Mouse (Mus musculus) Patski (cell line): ENCODE results near the gene Erg. TPM values are rescaled to one million over a fixed set of nuclear protein-coding genes. Genes with fewer than 3 reads are reported as not detected.

Source experiments
- ATAC-seq: fragments of 100-300 bp; one replicate; pipeline ENCODE4 v1.8.0; 2021
- CTCF ChIA-PET: fragments of 350-600 bp; sonication (Branson Sonifier 250); formaldehyde crosslinking; loops from one replicate; lab custom pipeline; 2022; ENCODE audit warnings: inconsistent platforms; lab: Charles Lee
- POLR2A ChIA-PET: fragments of 350-600 bp; sonication (Branson Sonifier 250); formaldehyde crosslinking; loops from one replicate; lab custom pipeline; 2022; ENCODE audit warnings: antibody characterized with exemption, inconsistent platforms; lab: Charles Lee
- DNase-seq: peaks from one replicate; pipeline ENCODE4 v3.0.0-alpha.2; 2011; ENCODE audit warnings: low read depth, low spot score
- H3K27me3 ChIP-seq: fragments of 371-371 bp; one replicate; pipeline ENCODE4 v1.5.1; 2021
- CTCF ChIP-seq: fragments of 100-300 bp; IDR thresholded peaks from one replicate; pipeline ENCODE4 v1.5.1; 2021
- in situ Hi-C: fragments of 300-500 bp; cut with MboI; formaldehyde crosslinking; loops from 3 replicates; pipeline ENCODE4 v1.11.1; 2018; ENCODE audit warnings: low pct_unique_long_range_greater_than_20kb, mixed read lengths
- polyA plus RNA-seq: library from polyadenylated mRNA; unstranded; gene quantifications from one replicate; pipeline ENCODE4 v1.2.3, GENCODE M21; 2021

The Erg gene
- polyA plus RNA-seq, 1 experiment from 2014 or later, result not detected

- ChIA-PET CTCF (no interaction called here), POLR2A (no interaction called here)
- in situ Hi-C loops, result no loop called here
- no peak for TF ChIP-seq CTCF
- H3K27me3 ChIP-seq, result no peaks in the 10 kb centered on the region
- ATAC-seq (no peak), DNase-seq (no peak)
Measured at GRCm38 (mm10) chr16:95446368-95446767, 140.0 kb downstream of the Erg start.

DNA sequence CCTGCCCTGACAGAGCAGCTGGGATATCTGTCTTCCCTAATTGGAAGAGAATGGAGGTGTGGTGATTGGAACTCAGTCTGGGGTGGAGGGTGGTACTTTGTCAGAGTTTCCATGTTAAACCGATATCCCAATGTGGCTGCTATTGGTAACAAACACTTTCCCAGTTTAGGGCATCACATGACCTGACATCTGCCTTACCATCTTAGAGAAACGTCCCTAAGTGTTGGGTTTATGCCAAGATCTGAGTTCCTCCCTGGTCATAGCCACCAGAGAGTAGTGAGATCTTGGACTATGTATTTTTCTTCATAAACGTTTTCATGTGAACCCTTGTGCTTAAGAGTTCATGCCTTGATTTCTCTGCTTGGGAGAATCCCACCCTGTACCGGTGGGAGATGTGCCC, 144.4 kb downstream of the Erg start:
- no peak for TF ChIP-seq CTCF
- POLR2A ChIA-PET, result interaction anchor here (0.6 to 0.8 kb wide), 2 partner anchors 35 to 60 kb away, joined by 3 to 8 read pairs; no protein-coding TSS in a partner anchor
- in situ Hi-C loops, result no loop called here
- DNase-seq (no peak), ATAC-seq (no peak)
- CTCF ChIA-PET, result interaction anchor here (1.4 kb wide), 1 partner anchor 13 kb away, joined by 3 read pairs; no protein-coding TSS in a partner anchor
- no peaks in the 10 kb centered on the region for H3K27me3 ChIP-seq

GRCm38 (mm10) chr16:95441179-95441578, 145.2 kb downstream of the Erg start:
- CTCF ChIA-PET, result interaction anchor here (1.4 kb wide), 1 partner anchor 12 kb away, joined by 3 read pairs; no protein-coding TSS in a partner anchor
- no peak for ATAC-seq
- DNase-seq, result no peak
- TF ChIP-seq CTCF, result no peak
- POLR2A ChIA-PET, result no interaction called here
- no peaks in the 10 kb centered on the region for H3K27me3 ChIP-seq
- in situ Hi-C loops, result no loop called here

DNA sequence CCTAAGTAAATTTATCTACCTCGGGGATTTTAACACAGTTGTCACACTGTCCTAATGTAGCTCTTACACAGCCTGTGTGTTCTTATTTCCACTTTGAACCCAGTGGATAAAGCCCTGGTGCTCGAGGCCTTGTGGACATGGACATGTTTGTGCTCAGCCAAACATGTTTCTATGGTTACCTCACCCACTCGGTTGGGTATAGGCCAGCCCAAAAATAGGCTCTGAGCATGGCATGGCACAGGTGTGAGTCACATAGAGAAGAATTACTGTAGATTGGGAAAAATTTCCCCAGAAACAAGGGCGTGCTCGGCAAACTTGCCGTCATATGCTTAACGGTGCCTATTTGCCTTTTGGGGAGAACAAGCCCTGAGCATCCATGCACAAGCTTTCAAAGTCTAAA, 146.1 kb downstream of the Erg start:
- DNase-seq (no peak), ATAC-seq (no peak)
- TF ChIP-seq CTCF, result no peak
- ChIA-PET CTCF (no interaction called here), POLR2A (interaction anchor here (0.6 kb wide), 1 partner anchor 611 kb away, joined by 3 read pairs; no protein-coding TSS in a partner anchor)
- in situ Hi-C loops, result no loop called here
- H3K27me3 ChIP-seq, result no peaks in the 10 kb centered on the region

- in situ Hi-C loops, result no loop called here
- ChIA-PET CTCF (interaction anchor here (1.2 kb wide), 1 partner anchor 12 kb away, joined by 3 read pairs; no protein-coding TSS in a partner anchor), POLR2A (no interaction called here)
- no peaks in the 10 kb centered on the region for H3K27me3 ChIP-seq
- no peak for DNase-seq
- no peak for TF ChIP-seq CTCF
- no peak for ATAC-seq
Measured at GRCm38 (mm10) chr16:95439794-95440193, 146.6 kb downstream of the Erg start.

DNA sequence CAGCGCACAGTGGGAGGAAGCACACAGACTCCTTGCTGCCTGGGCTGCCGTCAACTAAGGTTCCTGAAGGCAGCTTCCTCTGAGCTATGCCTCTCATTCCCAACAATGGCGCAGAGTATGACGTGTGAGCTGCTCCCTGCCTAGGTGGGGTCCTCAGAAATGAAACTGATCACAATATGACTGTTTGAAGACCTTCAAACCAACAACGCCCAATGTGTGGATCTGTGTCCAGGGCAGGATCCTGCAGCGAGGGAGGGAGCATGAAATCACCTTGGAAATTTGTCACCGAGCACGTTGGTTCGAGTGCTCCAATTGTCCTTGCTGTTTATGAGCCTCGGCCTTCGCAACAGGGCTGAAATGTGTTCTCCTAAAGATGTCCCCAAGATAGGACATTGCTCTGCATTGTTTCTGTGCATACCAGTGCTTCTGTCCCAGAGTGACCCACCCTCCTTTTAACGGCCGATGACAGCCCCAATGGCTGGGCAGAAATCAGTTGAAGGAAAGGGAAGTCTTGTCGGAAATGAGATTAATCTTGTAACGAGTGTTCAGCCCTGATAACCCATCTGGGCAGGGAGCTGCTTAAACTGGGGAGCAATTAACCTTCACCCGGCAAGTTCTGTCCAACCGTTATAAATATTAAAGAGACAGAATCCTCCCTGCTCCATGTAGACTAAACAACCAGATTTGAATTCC, 147.4 kb downstream of the Erg start:
- in situ Hi-C loops, result no loop called here

DNA sequence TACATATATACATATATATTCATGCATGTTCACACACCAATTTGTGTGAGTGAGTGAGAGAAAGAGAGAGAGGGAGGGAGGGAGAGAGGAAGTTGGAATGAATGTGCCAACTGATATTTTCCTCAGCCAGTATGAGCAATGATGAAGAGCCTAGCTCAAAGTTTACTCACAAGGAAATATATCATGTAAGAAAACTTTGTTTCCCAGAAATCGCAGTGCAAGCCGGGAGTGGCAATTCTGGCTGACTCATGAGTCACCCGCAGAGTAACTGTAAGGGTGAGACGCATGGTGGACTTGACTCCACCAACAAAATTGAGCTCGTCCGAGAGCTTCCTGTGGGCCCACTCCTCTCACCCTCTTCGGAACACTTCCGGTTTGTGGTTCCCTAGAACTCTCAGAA, 149.8 kb downstream of the Erg start:
- in situ Hi-C loops, result no loop called here
- CTCF ChIA-PET, result interaction anchor here (1.4 kb wide), 1 partner anchor 12 kb away, joined by 3 read pairs; no protein-coding TSS in a partner anchor
- POLR2A ChIA-PET, result no interaction called here
- ATAC-seq, result no peak
- no peak for TF ChIP-seq CTCF
- H3K27me3 ChIP-seq, result no peaks in the 10 kb centered on the region
- DNase-seq, result no peak

More for the DNA sequence above, 147.4 kb downstream of the Erg start:
- no peaks in the 10 kb centered on the region for H3K27me3 ChIP-seq
- no peak for DNase-seq
- ChIA-PET POLR2A (no interaction called here), CTCF (interaction anchor here (1.2 kb wide), 1 partner anchor 11 kb away, joined by 3 read pairs; no protein-coding TSS in a partner anchor)
- ATAC-seq, result no peak
- no peak for TF ChIP-seq CTCF

- in situ Hi-C loops, result no loop called here
- no peak for DNase-seq
- ATAC-seq, result no peak
- no peaks in the 10 kb centered on the region for H3K27me3 ChIP-seq
- CTCF ChIA-PET, result no interaction called here
- no peak for TF ChIP-seq CTCF
- POLR2A ChIA-PET, result no interaction called here
Measured at GRCm38 (mm10) chr16:95436051-95436450, 150.3 kb downstream of the Erg start.

DNA sequence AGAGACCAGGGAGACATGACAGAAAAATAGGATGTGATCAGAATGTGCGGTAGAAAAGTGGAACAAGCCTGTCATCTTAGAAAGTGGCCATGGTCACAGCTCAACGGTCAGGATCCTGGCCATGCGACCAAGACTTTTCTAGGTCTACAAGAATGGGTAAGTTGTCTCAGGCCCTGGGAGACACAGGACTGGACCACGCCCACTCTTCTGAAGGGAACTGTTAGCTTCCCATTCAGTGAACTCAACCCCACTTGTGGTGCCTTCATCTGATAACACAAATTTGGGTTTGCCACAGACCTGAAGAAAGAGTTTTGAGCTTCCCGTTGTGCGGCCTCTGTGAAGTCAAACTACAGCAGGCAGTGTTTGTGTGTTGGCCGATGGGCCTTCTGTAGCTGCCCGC, 152.0 kb downstream of the Erg start:
- ChIA-PET CTCF (no interaction called here), POLR2A (no interaction called here)
- no peak for ATAC-seq
- no peak for DNase-seq
- no peak for TF ChIP-seq CTCF
- in situ Hi-C loops, result no loop called here
- H3K27me3 ChIP-seq, result no peaks in the 10 kb centered on the region

GRCm38 (mm10) chr16:95432540-95432971, 153.8 kb downstream of the Erg start:
- no peaks in the 10 kb centered on the region for H3K27me3 ChIP-seq
- ChIA-PET POLR2A (no interaction called here), CTCF (no interaction called here)
- TF ChIP-seq CTCF, result no peak
- ATAC-seq, result no peak
- no peak for DNase-seq
- in situ Hi-C loops, result no loop called here

GRCm38 (mm10) chr16:95429851-95430250, 156.5 kb downstream of the Erg start:
- DNase-seq (no peak), ATAC-seq (no peak)
- CTCF ChIA-PET, result interaction anchor here (0.7 kb wide), 1 partner anchor 88 kb away, joined by 3 read pairs; no protein-coding TSS in a partner anchor
- no peaks in the 10 kb centered on the region for H3K27me3 ChIP-seq
- in situ Hi-C loops, result no loop called here
- POLR2A ChIA-PET, result no interaction called here
- no peak for TF ChIP-seq CTCF
